Mouse (Mus musculus) monocyte, adult 2 months (primary cell): Measurements from ENCODE around the gene Cep83.

Source experiments
- DNase-seq, 2 experiments: peaks; one replicate each; pipeline ENCODE4 v3.0.0; 2022; ENCODE audit warnings: low spot score in 2 of 2, low read depth in 1 of 2

The Cep83 gene

DNA sequence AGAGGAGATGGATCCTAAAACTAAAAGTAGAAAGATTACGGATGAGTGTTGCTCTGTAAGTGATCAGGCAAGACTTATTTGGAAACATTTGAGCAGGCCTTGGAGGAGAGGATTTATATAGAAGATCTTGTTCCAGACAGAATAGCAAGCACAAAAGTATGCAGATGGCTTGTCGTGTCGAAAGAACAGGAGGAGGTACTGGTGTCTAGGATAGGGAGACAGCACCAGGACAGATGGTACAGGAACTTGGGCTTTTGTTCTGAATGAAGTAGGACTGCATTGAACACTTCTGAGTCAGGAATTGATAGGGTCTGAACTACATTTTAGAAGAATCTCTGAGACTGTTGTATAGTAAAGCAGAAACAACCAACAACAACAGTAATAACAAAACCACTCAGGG, 89.1 kb downstream of the Cep83 start:
- no peak for DNase-seq

DNA sequence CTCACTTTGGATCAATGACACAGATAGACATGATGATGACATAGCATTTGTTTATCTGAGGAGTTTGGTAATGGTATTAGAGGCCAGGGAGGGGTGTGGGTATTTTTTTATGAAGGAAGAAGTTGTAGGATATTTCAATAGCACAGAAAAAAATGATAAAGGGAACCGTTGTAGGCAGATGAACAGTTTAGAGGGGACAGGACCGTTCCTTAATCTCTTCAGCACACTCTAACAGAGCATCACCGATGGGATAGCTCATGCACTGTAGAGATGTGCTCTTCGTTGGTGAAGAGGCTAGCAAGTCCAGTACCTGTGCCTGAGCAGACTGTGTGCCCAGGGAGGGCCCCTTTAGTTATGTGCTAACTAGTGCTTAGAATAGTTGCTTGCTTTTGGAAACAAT, 90.9 kb downstream of the Cep83 start:
- DNase-seq, result no peak

DNA sequence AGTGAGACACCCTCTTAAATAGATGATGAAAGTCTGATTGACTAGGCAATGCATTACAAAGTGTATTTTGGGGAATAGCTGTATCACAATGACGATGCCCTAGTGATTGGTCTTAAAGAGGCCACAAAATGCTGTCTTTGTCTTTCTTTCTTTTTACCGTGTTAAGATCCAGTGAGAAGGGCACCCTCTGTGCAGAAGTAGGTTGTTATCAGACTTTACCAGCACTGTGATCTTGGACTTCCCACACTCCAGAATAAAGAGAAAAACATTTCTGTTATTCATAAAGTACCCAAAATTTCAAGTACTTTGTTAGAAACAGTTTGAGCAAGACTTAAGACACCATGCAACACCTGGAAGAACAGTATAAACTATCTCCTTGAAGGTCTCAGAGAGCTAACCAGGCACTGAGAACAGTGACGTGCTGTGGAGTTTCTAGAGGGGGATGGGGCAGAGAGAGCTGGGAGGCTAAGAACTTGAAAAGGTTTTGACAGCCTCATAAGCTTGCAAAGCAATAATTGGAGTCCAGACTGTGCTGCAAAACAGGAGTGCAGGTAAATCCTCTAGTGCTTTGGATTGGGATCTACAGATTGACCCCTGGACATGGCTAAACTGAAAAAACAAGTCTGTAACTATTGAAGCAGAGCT, 92.3 kb downstream of the Cep83 start:
- DNase-seq, result no peak

DNA sequence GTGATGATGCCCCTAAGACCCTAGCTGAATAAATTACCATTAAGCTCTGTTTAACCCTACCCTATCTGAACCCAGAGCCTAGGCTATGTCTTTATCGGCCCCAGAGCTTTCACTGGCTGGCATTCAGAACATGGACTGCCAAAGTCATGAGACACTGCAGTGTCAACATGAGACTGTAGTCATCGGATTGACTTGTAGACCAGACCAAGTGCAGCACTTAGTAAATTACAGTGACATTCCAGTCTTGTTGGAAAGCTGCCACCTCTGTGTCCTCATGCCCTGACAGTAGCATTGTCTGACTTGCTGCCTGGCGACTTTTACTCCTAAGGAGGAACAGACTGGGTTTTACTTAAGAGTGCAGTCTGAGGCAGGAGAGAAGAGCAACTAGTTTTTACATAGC, 100.8 kb downstream of the Cep83 start:
- DNase-seq, result no peak

DNA sequence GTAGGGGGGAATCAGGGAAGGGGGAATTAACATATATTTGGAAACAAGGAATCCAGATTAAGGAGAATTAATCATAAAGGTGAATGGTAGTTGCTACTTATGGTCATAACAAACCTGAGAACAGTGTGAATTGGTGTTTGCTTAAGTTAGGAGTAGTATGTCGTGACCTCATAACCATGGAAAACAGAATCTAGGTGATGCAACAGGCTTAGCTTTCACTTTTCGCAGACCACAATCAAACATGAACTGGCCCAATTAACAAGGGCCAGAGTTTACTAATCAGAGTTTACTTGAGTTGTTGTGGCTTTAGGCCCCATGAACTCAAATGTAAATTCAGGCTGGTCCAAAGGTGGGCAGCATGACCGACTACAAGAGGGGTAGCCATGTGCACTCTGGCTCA, 105.5 kb downstream of the Cep83 start:
- no peak for DNase-seq

DNA sequence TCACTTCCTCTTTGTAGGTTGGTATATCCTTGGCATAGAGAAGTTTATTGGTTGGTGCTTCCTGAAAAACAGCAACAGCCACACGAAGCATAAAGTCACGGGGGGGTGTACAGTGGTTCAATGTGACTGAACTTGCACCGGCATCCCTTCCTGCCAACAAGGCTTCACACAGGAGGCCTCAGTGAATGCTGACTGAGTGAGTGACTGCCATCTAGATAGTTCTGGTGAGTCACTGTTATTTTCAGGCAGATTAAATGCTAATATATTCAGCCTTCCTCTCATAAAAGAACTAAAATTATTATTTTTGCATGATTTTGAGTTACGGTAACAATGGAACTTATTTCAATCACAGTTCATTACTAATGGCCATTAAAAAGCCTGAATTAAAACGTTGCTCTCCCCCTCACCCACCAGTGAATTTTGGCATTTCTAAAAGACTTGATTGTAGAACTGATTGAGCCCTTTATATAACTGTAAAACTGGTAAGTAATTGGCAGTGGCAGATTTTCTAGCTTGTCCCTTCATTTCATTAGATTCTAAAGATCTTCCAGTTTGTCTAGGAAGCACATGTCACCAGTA, 106.3 kb downstream of the Cep83 start:
- DNase-seq, result no peak

DNA sequence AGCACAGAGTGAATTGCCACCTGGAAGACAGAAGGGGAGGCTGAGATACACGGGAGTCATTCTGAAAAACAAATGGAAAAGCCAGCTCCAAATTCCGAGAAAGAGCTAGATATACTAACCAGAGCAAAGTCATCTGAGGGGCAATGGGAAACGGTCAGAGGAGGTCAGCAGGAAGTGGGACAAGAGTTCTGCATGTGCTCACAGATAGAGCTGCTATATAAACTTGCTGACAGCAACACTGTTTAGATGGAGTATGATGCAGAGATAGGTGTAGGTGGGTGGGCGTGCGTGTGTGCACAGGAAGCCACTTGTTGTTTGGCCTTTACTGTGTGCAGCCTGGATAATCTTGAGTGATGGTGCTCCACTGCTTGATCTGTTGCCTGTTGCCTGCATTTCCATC, 109.7 kb downstream of the Cep83 start:
- no peak for DNase-seq

DNA sequence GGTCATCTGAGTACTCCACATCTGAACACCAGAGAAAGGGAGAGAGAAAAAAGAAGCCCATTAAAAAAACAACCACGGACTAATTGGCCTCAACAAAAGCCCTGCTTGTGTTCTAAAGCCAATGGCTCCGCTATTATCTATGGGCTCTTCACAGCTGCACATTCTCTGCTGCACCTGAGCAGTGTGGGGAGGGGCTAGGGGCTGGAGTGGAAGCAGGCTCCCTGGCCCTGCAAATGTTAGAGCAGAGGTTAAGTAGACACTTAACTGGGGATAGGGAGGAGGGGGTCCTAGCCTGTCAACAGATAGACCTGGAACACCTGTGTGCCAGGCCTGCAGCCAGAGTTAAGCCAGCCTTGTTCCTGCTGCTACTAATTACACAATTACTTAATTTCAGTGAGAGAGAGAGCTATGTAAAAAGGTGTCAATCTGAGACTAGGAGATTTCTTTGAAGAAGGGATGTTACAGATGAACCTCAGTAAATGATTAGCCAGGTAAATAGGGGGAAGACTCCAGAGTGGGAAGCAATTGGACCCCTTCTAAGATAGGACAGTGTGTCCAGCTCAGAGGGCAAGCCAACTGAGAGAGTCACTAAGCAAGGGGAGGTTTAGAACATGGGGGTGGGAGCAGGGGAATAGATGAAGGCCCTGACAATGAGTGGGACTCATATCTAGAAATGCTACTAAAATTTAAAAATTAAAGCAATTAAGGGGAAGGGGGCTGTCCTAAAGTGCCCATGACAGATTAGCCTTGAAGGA, 111.2 kb downstream of the Cep83 start:
- DNase-seq, result no peak

DNA sequence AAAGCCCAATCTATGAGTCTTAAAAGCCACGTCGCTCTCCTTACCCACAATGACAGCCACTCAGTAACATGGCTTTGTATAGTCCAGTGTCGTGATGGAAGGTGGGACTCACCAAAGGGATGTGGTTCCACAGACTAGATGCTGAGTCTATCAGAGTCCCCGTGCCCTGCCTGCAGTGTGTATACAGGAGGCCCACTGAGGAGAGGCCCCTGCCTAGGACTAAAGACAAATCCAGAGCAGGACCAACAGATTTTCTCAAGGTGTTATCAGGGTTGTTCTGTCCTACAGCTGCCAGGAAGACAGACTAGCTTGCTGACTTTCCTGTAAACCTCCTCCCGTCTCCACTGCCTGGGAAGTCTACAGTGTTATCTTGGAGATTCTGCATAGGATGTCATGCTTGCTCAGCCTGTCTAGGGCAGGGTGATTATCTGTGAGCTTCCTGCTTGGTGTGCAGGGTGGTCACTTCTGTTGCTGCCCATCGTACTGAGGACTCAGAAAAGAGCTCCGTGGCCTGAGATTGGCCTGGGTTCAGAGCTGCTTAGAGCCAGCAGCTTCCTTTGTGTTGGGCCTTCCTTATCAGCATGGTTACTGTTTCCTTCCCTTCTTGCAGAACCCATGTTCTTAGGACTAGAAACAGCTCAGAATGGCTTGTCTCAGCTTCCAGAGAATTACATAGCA, 112.4 kb downstream of the Cep83 start:
- DNase-seq, result no peak

DNA sequence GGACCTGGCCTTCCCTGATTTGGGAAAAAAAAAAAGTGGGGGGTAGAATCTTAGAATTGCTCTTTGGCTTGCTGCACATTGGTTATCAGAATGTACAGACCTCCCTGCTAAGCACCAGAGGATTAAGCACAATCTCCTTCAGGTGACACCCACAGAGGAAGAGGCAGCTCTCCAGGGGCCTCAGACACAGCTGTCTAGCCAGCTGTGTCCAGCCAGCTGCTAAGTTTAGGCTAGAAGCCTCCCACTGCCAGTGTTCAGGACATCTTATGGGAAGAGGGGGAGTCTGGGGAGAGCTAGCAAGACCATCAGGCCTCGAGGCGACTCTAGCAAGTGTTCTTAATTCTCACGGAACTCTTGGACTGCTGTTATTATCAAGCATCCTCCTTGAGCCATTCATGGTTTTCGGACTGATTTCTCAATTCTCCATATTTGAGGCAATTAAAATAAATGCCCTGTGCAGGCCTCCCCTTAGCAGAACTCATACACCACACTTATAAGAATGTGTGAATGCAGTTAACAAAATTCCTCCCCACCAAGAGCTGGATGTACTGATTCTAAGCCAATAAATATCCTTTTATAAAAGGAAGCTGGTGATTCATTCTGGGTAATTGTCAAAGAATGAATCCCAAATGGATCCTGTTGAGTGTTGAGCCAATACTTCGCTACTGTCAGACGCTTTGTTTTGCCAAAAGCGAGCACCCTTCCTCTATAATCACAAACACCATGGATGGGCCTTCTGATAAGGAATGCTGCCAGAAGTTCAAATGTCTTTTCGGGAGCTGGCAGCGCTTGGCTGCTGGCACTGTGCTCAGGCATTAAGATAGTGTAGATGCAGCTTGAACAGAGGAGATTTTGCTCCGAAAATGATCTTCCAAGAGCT, 115.8 kb downstream of the Cep83 start:
- no peak for DNase-seq

DNA sequence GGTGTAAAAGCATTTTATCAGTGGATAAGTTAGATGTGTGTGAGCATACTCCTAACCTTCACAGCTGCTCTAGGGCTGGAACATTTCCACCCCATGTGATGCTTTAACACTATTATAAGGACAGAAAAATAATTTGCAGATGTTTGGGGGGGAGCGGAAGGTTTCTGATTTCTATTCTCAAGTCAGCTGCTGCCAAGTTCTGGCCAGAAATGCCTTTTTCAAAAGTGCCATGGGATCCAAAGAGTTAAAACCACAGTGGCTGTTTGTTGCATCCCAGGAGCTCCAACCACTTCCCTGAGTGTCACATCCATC, 116.4 kb downstream of the Cep83 start:
- DNase-seq, result no peak

DNA sequence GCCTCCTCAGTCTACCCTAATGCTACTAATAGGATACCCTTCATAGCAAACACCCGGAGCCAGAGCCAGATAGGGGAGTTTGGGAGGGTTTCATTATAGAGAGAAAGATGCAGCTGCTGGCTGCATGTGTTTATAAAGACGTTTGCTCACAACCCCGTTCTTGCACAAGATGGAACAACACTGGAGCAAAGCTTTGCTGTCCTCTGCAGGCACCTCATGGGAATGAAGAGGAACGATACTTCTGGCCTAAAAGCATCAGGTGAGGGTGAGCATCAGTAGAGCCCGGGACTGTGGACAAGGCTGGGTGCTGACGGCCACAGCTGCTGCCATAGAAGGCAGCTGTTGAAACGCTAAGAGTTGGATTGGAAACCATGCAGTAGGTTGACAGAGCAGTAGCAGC, 118.9 kb downstream of the Cep83 start:
- DNase-seq, result no peak

DNA sequence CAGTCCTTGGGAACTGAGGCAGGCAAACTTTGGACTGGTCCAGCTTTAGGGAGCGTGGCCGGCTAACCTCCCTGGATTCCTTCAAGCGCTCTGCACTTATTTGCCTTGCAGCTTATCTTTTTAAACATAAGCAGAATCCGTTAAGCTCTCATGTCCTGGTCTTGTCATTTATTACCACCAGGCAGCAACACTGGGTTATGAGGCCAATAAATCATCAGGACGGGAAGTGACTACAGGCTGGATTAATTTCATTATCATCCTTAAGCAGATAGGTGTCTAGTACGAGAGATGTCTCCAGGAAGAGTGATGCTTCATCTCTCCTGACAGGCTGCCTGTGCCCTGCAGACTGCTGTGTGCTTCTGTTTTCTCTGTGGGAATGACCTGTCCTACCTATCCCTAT, 119.8 kb downstream of the Cep83 start:
- DNase-seq, result no peak

DNA sequence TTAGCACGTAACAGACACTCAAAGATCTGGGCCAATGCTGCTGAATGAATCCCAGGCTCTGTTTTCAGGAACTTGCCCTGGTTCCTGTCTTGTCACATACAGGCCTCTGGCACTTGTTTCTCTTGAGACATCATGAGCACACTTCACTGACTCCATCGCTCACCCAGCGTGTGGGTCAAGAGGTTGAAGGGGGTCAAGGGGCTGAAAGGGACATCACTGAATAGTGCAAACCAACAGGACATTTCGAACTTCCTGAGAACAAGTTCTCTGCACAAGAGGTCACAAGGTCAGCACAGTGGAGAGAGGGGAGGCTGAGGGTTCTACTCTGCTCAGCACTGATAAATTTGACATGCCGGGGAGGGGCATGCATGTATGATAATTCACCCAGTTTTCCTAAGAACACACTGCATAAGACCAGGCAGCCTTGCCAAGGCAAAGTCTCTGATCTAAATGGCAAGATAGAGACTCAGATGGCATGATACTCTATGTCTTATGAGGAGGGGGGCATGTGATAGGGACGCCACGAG, 121.6 kb downstream of the Cep83 start:
- DNase-seq, result no peak

DNA sequence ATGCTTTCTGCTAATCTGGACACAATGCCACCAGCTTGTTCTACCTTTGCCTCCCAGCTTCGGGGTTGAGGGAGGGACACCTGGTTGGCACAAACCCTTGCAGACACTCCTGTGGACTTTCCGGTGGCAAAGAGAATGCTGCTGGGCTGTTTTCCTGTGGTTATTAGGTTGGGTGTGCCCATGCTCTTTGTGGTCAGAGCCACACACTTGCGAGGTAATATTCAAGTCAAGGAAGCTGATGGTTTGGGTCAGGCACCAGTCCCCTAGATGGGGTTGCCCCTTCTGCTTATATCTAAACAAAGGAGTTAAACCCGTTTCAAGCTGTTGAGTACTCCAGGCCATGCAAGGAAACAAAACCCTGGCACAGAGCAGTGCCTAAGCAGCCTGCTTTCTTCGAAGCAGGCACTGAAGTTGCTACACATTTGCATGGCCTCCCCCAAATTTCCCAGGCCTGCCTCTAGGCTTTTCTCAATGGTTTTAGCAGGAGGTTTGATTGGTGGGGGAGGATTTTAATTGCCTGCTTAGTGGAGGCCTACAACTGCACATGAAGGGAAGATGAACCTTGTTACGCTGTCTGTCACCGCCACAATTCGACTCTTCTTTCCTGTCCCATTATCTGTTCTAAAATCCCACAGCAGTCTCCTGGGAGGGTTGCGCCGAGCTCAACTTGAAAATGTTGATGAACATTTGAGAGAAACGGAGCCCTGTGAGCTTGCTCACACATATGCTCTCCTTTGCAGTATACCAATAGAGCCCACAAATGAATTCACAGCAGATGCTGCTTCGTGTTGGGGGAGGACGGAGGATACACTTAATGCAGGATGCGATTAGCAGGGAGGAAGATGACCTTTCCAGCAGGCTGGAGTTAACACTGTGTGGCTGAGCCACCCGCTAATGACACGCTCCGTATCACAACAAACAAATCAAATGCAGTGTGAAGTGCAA, 123.7 kb downstream of the Cep83 start:
- DNase-seq, result no peak

DNA sequence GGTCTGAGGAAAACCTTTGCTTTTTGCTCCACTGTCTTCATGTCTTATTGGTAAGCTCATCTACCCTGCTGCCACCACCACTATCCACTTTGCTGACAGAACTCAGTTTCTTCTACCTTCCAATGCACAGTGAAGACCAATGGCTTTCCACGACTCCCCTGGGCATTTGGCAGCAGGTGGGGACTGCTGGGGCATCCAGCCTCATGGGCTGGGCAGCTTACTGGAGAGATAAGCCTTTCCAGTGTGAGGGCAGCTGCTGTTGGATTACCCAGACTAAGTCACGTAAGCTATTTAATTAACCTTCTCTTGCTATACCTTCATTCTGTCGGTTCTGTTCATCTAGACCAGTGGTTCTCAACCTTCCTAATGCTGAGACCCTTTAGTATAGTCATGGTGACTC, 129.7 kb downstream of the Cep83 start:
- no peak for DNase-seq

DNA sequence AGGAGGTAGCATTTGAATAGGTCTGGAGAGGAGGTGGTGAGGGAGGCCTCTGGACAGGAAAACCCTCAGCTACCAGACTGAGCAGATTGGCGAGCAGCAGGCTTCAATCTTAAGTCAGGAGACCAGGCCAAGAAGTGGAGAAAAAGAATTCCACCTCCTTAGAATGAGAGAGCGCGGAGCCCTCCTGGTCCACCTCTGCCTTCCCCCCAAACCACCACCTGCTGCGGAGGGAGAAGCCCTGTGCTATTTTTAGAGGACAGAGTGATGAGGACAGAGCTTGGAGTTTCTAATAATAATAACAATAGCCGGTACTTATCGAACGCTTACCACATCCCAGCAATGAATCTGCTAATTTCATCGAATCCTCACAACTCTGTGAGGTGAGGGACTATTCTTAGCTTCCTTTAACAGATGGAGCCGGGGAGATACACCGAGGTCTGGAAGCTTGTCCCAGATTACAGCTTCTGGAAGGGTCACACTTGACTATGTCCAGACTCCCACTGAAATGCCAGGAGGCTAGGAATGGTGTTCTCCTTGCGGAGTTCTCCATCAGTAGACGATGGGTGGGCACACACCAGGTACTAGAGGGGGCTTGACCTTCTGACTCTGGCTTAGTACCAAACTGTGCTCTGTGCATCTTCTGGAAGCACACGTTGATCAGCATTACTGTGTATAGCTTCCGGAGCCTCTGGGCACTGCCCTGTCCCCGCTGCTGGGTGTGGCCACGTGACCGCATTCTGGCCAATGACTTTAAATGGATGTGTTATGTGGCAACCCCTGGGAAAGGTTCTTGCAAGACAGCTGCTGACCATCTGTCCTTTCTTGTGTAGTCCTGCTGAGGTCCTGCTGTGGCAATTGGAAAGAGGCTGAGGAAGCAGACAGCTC, 130.6 kb downstream of the Cep83 start:
- no peak for DNase-seq

DNA sequence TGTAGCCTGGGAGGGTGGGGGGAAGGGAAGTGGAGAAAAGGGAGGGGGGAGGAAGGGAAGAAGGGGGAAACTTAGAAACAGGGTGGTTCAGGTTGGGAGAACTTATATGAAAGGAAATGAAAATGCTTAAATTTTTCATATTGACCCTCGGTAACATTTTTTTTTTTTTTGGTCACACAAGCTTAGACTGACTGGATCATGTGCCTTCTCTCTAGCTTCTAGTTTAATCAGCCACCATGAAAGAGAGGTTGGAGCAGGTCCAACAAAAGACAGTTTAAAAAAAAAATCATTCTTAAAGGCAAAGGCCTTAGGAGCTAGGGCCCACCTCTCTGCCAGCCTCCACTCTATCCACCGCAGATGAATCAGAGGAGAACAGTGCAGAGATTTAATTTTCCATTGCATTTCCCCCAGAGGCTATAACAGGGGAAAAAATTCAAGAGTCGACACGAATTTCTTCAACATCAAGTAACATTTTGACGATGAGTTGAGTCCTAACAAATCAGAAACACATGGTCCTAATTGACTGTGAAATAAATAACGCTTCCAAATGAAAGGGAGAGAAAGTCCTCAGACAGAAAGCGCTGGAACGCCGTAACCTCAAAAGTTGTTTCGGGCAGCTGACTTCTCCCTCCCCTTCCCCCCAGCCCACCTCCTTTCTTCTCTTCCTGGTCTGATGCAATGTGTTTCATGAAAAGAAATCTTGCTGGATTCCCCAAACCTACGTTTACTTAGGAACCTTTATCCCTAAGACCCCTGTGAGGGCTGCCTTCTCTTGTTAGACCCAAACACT, 135.7 kb downstream of the Cep83 start:
- DNase-seq, result no peak
